Mouse (Mus musculus): Measurements from ENCODE around the gene Msh5.

GRCm38 (mm10) chr17:35016791-35017705, 29.5 kb downstream of the Msh5 start:
- TF ChIP-seq CTCF (IDR thresholded peaks at IDR 0.05) (no peak), EP300 (IDR thresholded peaks at IDR 0.05) (no peak)

All from lung, postnatal 0 days (tissue).